ENCODE assay signal across 8 mouse cellular contexts in the genomic region with DNA sequence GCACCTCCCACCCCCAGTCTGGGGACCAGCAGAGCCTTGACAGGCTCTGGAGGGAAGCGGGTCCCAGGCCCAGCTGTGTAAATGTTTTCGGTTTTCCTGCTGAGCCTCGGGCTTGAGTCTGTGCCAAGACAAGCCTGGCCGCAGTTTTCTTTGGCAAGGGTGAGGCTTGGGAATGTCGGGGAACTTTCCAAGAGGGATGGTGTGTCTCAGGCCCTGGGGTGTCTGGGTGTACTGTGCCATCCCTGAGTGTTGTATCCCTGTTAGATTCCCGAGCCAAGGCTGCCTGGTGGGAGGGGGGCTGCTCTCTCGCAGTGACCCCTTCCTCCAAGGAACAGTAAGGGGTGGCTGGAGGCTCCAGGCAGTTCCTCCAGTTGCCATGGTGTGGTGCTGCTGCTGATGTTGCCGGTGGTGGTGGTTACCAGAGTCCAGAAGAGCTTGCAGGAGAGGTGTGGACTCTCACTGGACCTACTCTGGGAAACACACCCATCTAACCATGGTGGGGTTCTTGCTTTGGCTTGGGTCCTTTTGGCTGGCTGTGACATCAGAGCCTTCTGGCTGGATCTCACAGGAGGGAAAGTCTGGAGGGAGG. TPM values are rescaled to one million over a fixed set of nuclear protein-coding genes. Genes with fewer than 3 reads are reported as not detected.
DNase-seq lines count a peak whose midpoint lies in the region; ATAC-seq and TF ChIP-seq lines count a peak whose summit lies in the region.

No protein-coding gene starts in this region.

- WGBS in hindbrain, embryonic 13.5 days, result 12% methylated on average over 8 of the region's 8 CpGs
- WGBS in limb, embryonic 14.5 days, result 3% methylated on average over 8 of the region's 8 CpGs
- 12% methylated on average over 8 of the region's 8 CpGs for WGBS in neural tube, embryonic 12.5 days

- peak; percentile 55 for ATAC-seq in hindbrain, embryonic 13.5 days (ENCODE audit: low FRiP score)
- ATAC-seq in limb, embryonic 14.5 days (ENCODE audit: low FRiP score, low read depth), result peak; percentile 79
- ATAC-seq in neural tube, embryonic 12.5 days (ENCODE audit: low FRiP score, low read depth), result no peak

- H3K36me3 ChIP-seq in hindbrain, embryonic 13.5 days, result no peaks in the 10 kb centered on the region
- no peaks in the 10 kb centered on the region for H3K36me3 ChIP-seq in limb, embryonic 14.5 days (ENCODE audit: control insufficient read depth, insufficient read depth, low read length)
- H3K36me3 ChIP-seq in neural tube, embryonic 12.5 days, result no peaks in the 10 kb centered on the region

- no peak for TF ChIP-seq POLR2A in limb, embryonic 14.5 days (IDR thresholded peaks at IDR 0.05; ENCODE audit: borderline replicate concordance, extremely low read depth, insufficient read depth, insufficient read length)

- no peak overlapping the region for H3K9ac ChIP-seq in hindbrain, embryonic 13.5 days
- H3K9ac ChIP-seq in limb, embryonic 14.5 days (ENCODE audit: low read depth, low read length, severe bottlenecking), result no peak overlapping the region
- no peak overlapping the region for H3K9ac ChIP-seq in neural tube, embryonic 12.5 days

- no peak overlapping the region for H3K4me3 ChIP-seq in hindbrain, embryonic 13.5 days
- H3K4me3 ChIP-seq in limb, embryonic 14.5 days (replicated peaks; ENCODE audit: low read length), result no peak overlapping the region
- H3K4me3 ChIP-seq in neural tube, embryonic 12.5 days, result no peak overlapping the region

- DNase-seq in adipocyte (ENCODE audit: low spot score), result peak; percentile 95
- DNase-seq in adrenal gland, postnatal 36 days, result peak; percentile 59 to 69
- DNase-seq in gastrocnemius, adult 8-10 months (ENCODE audit: low spot score in 2 of 2), result peak; percentile 60 to 80
- peak; percentile 91 for DNase-seq in limb, embryonic 14.5 days (ENCODE audit: low spot score)
- peak; percentile 55 to 75 for DNase-seq in urinary bladder, postnatal 36 days (ENCODE audit: low spot score in 2 of 2)
- no peak for DNase-seq in spleen, adult 18-20 months

- H3K4me2 ChIP-seq in hindbrain, embryonic 13.5 days, result no peak overlapping the region
- 0 out of 2 replicates have a peak overlapping the region, but pooled peaks have one; percentile 6 for H3K4me2 ChIP-seq in limb, embryonic 14.5 days (replicated peaks; ENCODE audit: low read depth, low read length, severe bottlenecking)
- 0 out of 2 replicates have a peak overlapping the region, but pooled peaks have one; percentile 6 for H3K4me2 ChIP-seq in neural tube, embryonic 12.5 days (replicated peaks)

- H3K27me3 ChIP-seq in hindbrain, embryonic 13.5 days, result 0 out of 2 replicates have a peak, but pooled peaks cover 7% of the 10 kb centered on the region
- H3K27me3 ChIP-seq in limb, embryonic 14.5 days (ENCODE audit: control insufficient read depth, insufficient read depth, low read length), result no peaks in the 10 kb centered on the region
- 0 out of 2 replicates have a peak, but pooled peaks cover 3% of the 10 kb centered on the region for H3K27me3 ChIP-seq in neural tube, embryonic 12.5 days (replicated peaks)

- no peaks in the 10 kb centered on the region for H3K9me3 ChIP-seq in hindbrain, embryonic 13.5 days
- no peaks in the 10 kb centered on the region for H3K9me3 ChIP-seq in limb, embryonic 14.5 days (ENCODE audit: control insufficient read depth, low read length)
- H3K9me3 ChIP-seq in neural tube, embryonic 12.5 days, result no peaks in the 10 kb centered on the region

- peaks cover 76% of the 10 kb centered on the region for H3K4me1 ChIP-seq in hindbrain, embryonic 13.5 days (replicated peaks)
- H3K4me1 ChIP-seq in limb, embryonic 14.5 days (ENCODE audit: control insufficient read depth, insufficient read depth, low read length), result peaks cover 49% of the 10 kb centered on the region
- peaks cover 45% of the 10 kb centered on the region for H3K4me1 ChIP-seq in neural tube, embryonic 12.5 days

- H3K27ac ChIP-seq in hindbrain, embryonic 13.5 days, result peak overlapping the region; percentile 61; the same call in 1 of the 2 replicates
- H3K27ac ChIP-seq in limb, embryonic 14.5 days (replicated peaks; ENCODE audit: low read depth, low read length), result peak overlapping the region; percentile 81
- H3K27ac ChIP-seq in neural tube, embryonic 12.5 days, result no peak overlapping the region; the same call in 1 of the 2 replicates

RNA-seq across cellular contexts. Expression of a gene that starts 58.0 kb away (rescaled TPM):
- not detected for total RNA-seq in adrenal gland, postnatal 36 days (2021)
- not detected for total RNA-seq in gastrocnemius, adult 8-10 months (2022)
- not detected in 2 replicates for polyA plus RNA-seq in hindbrain, embryonic 13.5 days (2015; fragmentation: Nextera tagmentation; extraction: Ambion mirVana)
- not detected in 2 replicates for polyA plus RNA-seq in limb, embryonic 14.5 days (2012; rRNA removed)
- not detected in 2 replicates for polyA plus RNA-seq in limb, embryonic 14.5 days (2014; fragmentation: Nextera tagmentation; extraction: Ambion mirVana)
- not detected in 2 replicates for polyA plus RNA-seq in neural tube, embryonic 12.5 days (2016; fragmentation: Nextera tagmentation; extraction: Ambion mirVana)

Comparison
In these comparisons a context has a peak if more than half of its experiments do, and no peak if none do; other contexts are left out.
1. DNase-seq: peak in adipocyte (single experiment), adrenal gland, postnatal 36 days (2 of 2), gastrocnemius, adult 8-10 months (2 of 2), limb, embryonic 14.5 days (single experiment) and urinary bladder, postnatal 36 days (2 of 2); none in spleen, adult 18-20 months (0 of 2).